Mouse (Mus musculus) cerebral cortex, adult 2 months (tissue): ENCODE measurements around the gene March4.

Experiments used
- WGBS: fragments of 180-500 bp; shearing (Covaris S2); methylation state at CpG from one replicate; pipeline ENCODE4 v1.1.7; 2018; 5-methylcytosine and 5-hydroxymethylcytosine counted together

The March4 gene

DNA sequence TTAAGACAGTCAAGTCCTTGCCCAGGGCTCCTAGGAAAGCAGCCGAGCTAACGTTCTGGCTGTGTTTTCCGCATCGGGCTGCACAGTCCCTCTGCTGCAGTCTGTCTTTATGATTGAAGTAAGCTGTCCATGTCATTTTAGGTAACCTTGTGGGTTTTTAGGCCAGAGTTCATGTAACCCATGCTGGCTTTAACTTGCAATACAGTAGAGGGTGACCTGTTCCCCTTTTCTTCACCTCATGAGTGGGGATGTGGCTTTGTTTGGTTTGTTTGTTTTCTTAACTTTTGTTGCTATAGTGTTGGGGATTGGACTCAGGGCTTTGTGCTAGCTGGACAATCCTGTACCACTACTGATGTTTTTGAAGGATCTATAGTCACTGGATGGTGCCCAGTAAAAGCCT is 146.3 kb downstream of the March4 start:
- 71% methylated on average over 4 of the region's 4 CpGs for WGBS

DNA sequence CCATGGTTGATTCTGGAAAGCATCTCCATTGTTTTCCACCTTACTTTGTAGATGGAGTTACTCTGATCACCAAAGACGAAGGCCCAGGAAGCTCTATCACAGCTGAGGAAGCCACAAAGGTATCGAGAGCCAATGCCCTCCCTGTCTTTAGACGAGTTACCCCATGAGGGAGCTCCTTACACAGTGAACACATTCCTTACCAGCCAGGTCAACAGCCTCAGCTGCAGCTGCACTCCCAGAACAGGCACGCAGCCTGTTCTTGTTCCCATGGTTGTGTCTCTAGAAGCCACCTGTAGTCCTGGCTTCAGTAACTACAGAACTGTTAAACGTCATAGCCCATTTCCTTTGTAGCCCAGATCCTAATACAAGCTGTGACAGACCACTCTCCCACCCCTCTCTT is 153.1 kb downstream of the March4 start:
- WGBS = 76% methylated on average over 5 of the region's 5 CpGs

DNA sequence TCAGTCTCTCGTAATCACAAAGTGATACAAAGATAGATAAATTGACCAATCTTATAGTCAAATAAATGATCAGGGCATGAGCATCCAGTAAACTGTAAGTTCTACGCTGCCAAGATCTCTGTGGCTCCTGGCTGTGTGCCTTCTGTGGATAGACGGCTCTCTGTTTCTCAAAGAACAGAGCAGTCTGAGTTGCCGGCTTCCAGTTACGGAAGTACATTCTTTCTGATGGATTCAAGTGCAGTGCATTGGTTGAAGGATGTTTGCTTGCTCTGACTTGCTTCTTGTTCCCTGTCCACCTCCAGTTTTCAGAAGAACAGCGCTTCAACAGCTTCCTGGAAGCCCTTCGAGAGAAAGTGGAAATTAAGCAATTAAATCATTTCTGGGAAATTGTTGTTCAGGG is 153.7 kb downstream of the March4 start:
- WGBS = 70% methylated on average over 7 of the region's 7 CpGs

DNA sequence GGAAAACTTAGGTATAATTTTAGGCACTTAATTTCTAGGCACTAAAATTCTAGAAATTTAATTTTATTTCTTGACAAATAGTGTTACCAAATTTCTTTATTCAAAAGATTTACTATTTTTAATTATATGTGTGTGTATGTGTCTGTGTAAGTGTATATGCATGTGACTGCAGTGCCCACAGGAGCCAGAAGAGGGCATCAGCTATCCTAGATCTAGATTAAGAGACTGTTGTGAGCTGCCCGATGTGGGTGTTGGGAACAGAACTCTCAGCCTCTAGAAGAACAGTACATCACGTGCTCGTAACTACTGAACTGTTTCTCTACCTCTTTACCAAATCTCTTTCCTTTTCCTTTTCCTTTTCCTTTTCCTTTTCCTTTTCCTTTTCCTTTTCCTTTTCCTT is 156.2 kb downstream of the March4 start:
- 98% methylated on average over 3 of the region's 3 CpGs for WGBS

DNA sequence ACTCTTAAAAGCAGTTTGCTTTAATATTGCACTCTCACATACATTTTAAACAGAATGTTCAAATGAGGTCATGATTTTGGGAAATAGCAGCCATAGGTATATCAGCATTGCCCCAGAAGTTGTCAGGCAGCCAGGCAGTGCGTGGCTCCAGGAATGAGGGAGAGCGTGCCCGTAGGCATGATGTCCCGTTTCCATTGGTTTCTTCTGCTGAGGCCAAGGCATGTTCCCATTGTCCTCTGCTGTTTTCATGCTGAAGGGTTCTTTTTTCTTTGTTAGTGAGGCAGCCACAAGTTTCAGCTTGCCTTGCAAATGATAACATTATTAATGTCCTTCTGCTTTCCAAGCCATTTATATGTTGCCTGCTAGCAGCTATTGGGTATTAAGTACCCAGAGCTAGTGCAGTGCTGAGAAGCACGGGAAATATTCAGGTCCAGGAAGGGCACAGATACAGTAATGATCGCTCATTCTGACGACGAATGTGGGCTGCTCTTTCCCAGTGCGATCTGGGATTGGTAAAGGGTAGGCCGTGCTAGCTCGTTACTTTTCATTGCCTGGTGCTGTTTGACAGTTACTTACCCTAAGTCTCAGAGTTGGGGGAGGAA is 156.9 kb downstream of the March4 start:
- WGBS = 72% methylated on average over 11 of the region's 11 CpGs

DNA sequence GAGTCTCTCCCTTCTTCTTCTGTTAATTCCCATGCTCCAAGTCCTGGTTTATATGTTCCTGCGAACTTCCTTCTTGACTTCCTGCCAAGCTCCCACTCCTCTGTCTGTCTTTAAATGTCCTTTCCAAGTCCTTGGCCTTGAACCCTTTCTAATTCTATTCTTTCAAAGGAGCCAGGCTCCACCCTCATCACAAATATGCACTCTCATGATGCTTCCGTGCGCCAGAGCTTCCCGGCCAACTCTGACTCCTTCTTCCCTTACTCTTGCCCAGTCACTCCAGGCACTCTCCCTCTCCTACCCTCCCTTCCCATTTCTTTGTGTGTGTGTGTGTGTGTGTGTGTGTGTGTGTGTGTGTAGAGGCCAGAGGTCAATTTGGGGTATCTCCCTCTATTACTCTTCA is 158.6 kb downstream of the March4 start:
- 85% methylated on average over 4 of the region's 4 CpGs for WGBS
